Mouse (Mus musculus) forebrain, embryonic 12.5 days (tissue): ENCODE results near the gene Ccdc180. TPM values are rescaled to one million over a fixed set of nuclear protein-coding genes. Genes with fewer than 3 reads are reported as not detected.

Source experiments
- ATAC-seq: fragments of 200-750 bp; cut with Nextera tagmentation; 2 replicates; pipeline ENCODE4 v1.8.0; 2017; ENCODE audit warnings: moderate TSS enrichment; ENCODE audit not compliant: low FRiP score
- H3K27ac ChIP-seq: fragments of 300-500 bp; sonication (generic); 2 replicates; pipeline ENCODE4 v1.5.1; 2016; ENCODE audit warnings: mild to moderate bottlenecking
- H3K27me3 ChIP-seq: fragments of 300-500 bp; sonication (generic); 2 replicates; pipeline ENCODE4 v1.6.1; 2016; ENCODE audit warnings: mild to moderate bottlenecking
- H3K36me3 ChIP-seq: fragments of 300-500 bp; sonication (generic); replicated peaks from 2 replicates; pipeline ENCODE4 v1.6.1; 2016; ENCODE audit warnings: mild to moderate bottlenecking
- H3K4me1 ChIP-seq: fragments of 300-500 bp; sonication (generic); 2 replicates; pipeline ENCODE4 v1.6.1; 2016
- H3K4me2 ChIP-seq: fragments of 300-500 bp; sonication (generic); 2 replicates; pipeline ENCODE4 v1.6.1; 2016; ENCODE audit warnings: mild to moderate bottlenecking, moderate library complexity
- H3K4me3 ChIP-seq: fragments of 300-500 bp; sonication (generic); replicated peaks from 2 replicates; pipeline ENCODE4 v1.5.1; 2016; ENCODE audit warnings: mild to moderate bottlenecking
- H3K9ac ChIP-seq: fragments of 300-500 bp; sonication (generic); 2 replicates; pipeline ENCODE4 v1.6.1; 2016; ENCODE audit warnings: mild to moderate bottlenecking
- H3K9me3 ChIP-seq: fragments of 300-500 bp; sonication (generic); 2 replicates; pipeline ENCODE4 v1.6.1; 2016
- WGBS: fragments of 180-500 bp; shearing (Covaris S2); methylation state at CpG from one replicate; pipeline ENCODE4 v1.1.7; 2016; 5-methylcytosine and 5-hydroxymethylcytosine counted together
- polyA plus RNA-seq: library from polyadenylated mRNA; unstranded; fragments of >200 nt; fragmentation: Nextera tagmentation; extraction: Ambion mirVana; gene quantifications from 2 replicates; pipeline ENCODE4 v1.2.1, GENCODE M21; 2016

The Ccdc180 gene
- polyA plus RNA-seq, 1 experiment from 2014 or later: 0.11 TPM

DNA sequence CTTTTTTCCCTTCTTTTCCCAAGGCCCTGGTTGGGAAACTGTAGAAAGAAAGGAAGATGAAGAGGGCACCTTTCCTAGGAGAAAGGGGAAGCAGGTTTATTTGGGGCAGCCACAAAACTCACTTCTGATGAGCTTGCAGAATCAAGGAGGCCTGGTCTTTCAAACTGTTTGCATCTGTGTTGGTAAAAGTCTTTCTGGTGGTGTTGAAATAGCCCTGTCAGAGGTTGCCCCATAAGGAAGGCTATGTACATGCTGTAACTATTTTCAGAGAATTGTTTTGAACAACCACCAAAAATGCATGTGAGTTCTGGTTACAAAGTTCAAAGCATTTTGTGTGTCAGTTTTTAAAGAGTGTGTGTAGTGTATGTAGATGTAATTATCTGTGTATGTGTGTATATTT is 91.0 kb downstream of the Ccdc180 start:
- Histone ChIP-seq H3K36me3 (no peaks in the 10 kb centered on the region), H3K4me1 (no peaks in the 10 kb centered on the region), H3K27me3 (no peaks in the 10 kb centered on the region), H3K4me3 (no peak overlapping the region), H3K9me3 (no peaks in the 10 kb centered on the region), H3K27ac (no peak overlapping the region), H3K4me2 (no peak overlapping the region), H3K9ac (no peak overlapping the region)
- no peak for ATAC-seq

GRCm38 (mm10) chr4:45990427-45991135 is 100.5 kb downstream of the Ccdc180 start:
- no peak overlapping the region for H3K4me3 ChIP-seq
- H3K27me3 ChIP-seq: no peaks in the 10 kb centered on the region
- no peak overlapping the region for H3K9ac ChIP-seq
- H3K9me3 ChIP-seq: no peaks in the 10 kb centered on the region
- ATAC-seq: no peak
- H3K27ac ChIP-seq: no peak overlapping the region
- H3K4me2 ChIP-seq: no peak overlapping the region
- no peaks in the 10 kb centered on the region for H3K4me1 ChIP-seq
- 78% methylated on average over 6 of the region's 6 CpGs for WGBS
- no peaks in the 10 kb centered on the region for H3K36me3 ChIP-seq

GRCm38 (mm10) chr4:45998536-45998935 is 108.4 kb downstream of the Ccdc180 start:
- no peaks in the 10 kb centered on the region for H3K4me1 ChIP-seq
- no peak for ATAC-seq

More at GRCm38 (mm10) chr4:45998536-45998935, 108.4 kb downstream of the Ccdc180 start:
- Histone ChIP-seq H3K27ac (no peak overlapping the region), H3K4me3 (no peak overlapping the region), H3K36me3 (no peaks in the 10 kb centered on the region), H3K9ac (no peak overlapping the region), H3K27me3 (no peaks in the 10 kb centered on the region), H3K9me3 (no peaks in the 10 kb centered on the region), H3K4me2 (no peak overlapping the region)
- 87% methylated on average over 4 of the region's 4 CpGs for WGBS

Other genes with a start within 250 kb of the Ccdc180 start
- 9.7 and 11.3 TPM in 2 replicates for gene Aldh1b1, start 91.3 kb upstream of the Ccdc180 start, polyA plus RNA-seq
- gene Igfbpl1, start 63.4 kb upstream of the Ccdc180 start, polyA plus RNA-seq: 55.9 and 74.5 TPM in 2 replicates
- gene Stra6l, start 41.6 kb upstream of the Ccdc180 start, polyA plus RNA-seq: 0.65 and 1.2 TPM in 2 replicates
- gene Tdrd7, start 75.0 kb downstream of the Ccdc180 start, polyA plus RNA-seq: 12.2 and 14.3 TPM in 2 replicates
- gene Tmod1, start 148.6 kb downstream of the Ccdc180 start, polyA plus RNA-seq: 0.67 and 1.1 TPM in 2 replicates
- 129 and 137 TPM in 2 replicates for gene Ncbp1, start 248.3 kb downstream of the Ccdc180 start, polyA plus RNA-seq
- 56.1 and 60.6 TPM in 2 replicates for gene Tstd2, start 248.4 kb downstream of the Ccdc180 start, polyA plus RNA-seq